Mouse (Mus musculus) MEL (cell line): ENCODE data around the gene Fryl. TPM values are rescaled to one million over a fixed set of nuclear protein-coding genes. Genes with fewer than 3 reads are reported as not detected.

Source experiments
- DNase-seq: peaks from one replicate; pipeline ENCODE4 v3.0.0; 2011; ENCODE audit warnings: low read depth, low spot score
- H3K27ac ChIP-seq: 2 replicates; pipeline ENCODE4 v1.5.1; 2012; ENCODE audit warnings: low read depth, mild to moderate bottlenecking, control low read depth, low read length, moderate library complexity; ENCODE audit not compliant: control insufficient read depth
- H3K27me3 ChIP-seq, 2 experiments: fragments of 150-350 bp in 1 of 2; sonication (generic) in 1 of 2; 2 replicates each; pipeline ENCODE4 v1.6.1; 2012; ENCODE audit warnings: low read length in 2 of 2, mild to moderate bottlenecking in 2 of 2, improper control_type of control experiment in 1 of 2, moderate library complexity in 1 of 2; ENCODE audit not compliant: insufficient read depth in 2 of 2, control insufficient read depth in 1 of 2
- H3K36me3 ChIP-seq, 2 experiments: 2 replicates each; pipeline ENCODE4 v1.6.1; 2012 to 2014; ENCODE audit warnings: low read length in 2 of 2, improper control_type of control experiment in 1 of 2, inconsistent platforms in 1 of 2, mild to moderate bottlenecking in 1 of 2; ENCODE audit not compliant: insufficient read depth in 2 of 2, control insufficient read depth in 1 of 2
- H3K4me1 ChIP-seq, 2 experiments: fragments of 150-350 bp in 1 of 2; sonication (generic) in 1 of 2; 2 replicates each; pipeline ENCODE4 v1.6.1; 2012; ENCODE audit warnings: low read length in 2 of 2, improper control_type of control experiment in 1 of 2, mild to moderate bottlenecking in 1 of 2; ENCODE audit not compliant: insufficient read depth in 2 of 2, control insufficient read depth in 1 of 2
- H3K4me3 ChIP-seq, 2 experiments: fragments of 150-350 bp in 1 of 2; sonication (generic) in 1 of 2; 2 replicates each; pipeline ENCODE4 v1.5.1; 2012; ENCODE audit warnings: low read depth in 2 of 2, low read length in 2 of 2, mild to moderate bottlenecking in 2 of 2, moderate library complexity in 2 of 2, control low read depth in 1 of 2, improper control_type of control experiment in 1 of 2; ENCODE audit not compliant: control insufficient read depth in 1 of 2, insufficient read depth in 1 of 2
- H3K79me2 ChIP-seq: 2 replicates; pipeline ENCODE4 v1.6.1; 2012; ENCODE audit warnings: mild to moderate bottlenecking, low read length, moderate library complexity; ENCODE audit not compliant: control insufficient read depth, poor library complexity, insufficient read depth
- H3K9ac ChIP-seq: 2 replicates; pipeline ENCODE4 v1.6.1; 2012; ENCODE audit warnings: low read depth, mild to moderate bottlenecking, control low read depth, low read length, moderate library complexity; ENCODE audit not compliant: control insufficient read depth, poor library complexity, severe bottlenecking
- H3K9me3 ChIP-seq: fragments of 150-350 bp; sonication (generic); replicated peaks from 2 replicates; pipeline ENCODE4 v1.6.1; 2012; ENCODE audit warnings: mild to moderate bottlenecking, low read length, improper control_type of control experiment, moderate library complexity; ENCODE audit not compliant: insufficient read depth
- CHD2 ChIP-seq: IDR thresholded peaks from 2 replicates; pipeline ENCODE4 v1.6.1; 2011; ENCODE audit warnings: low read length, improper control_type of control experiment
- CTCF ChIP-seq, 3 experiments: IDR thresholded peaks in 2 of 3; conservative IDR thresholded peaks in 1 of 3; 2 replicates each; pipeline ENCODE4 v1.5.1; 2011 to 2012; ENCODE audit warnings: low read length in 3 of 3, low read depth in 2 of 3, mild to moderate bottlenecking in 2 of 3, improper control_type of control experiment in 1 of 3, inconsistent platforms in 1 of 3, mixed read lengths in 1 of 3, moderate library complexity in 1 of 3; ENCODE audit not compliant: control insufficient read depth in 1 of 3, insufficient read depth in 1 of 3, poor library complexity in 1 of 3, severe bottlenecking in 1 of 3
- ELF1 ChIP-seq: IDR thresholded peaks from 2 replicates; pipeline ENCODE4 v1.6.1; 2014; ENCODE audit warnings: low read depth, mild to moderate bottlenecking, inconsistent platforms, low read length, improper control_type of control experiment, moderate library complexity
- EP300 ChIP-seq, 2 experiments: IDR thresholded peaks; 2 replicates each; pipeline ENCODE4 v1.6.1; 2011; ENCODE audit warnings: improper control_type of control experiment in 2 of 2, low read length in 2 of 2, low read depth in 1 of 2, mild to moderate bottlenecking in 1 of 2
- ETS1 ChIP-seq: IDR thresholded peaks from 2 replicates; pipeline ENCODE4 v1.6.1; 2012; ENCODE audit warnings: low read depth, mild to moderate bottlenecking, inconsistent platforms, low read length, improper control_type of control experiment, moderate library complexity
- GATA1 ChIP-seq: IDR thresholded peaks from 2 replicates; pipeline ENCODE4 v1.6.1; 2011; ENCODE audit warnings: low read depth, low read length, improper control_type of control experiment
- JUND ChIP-seq: IDR thresholded peaks from 2 replicates; pipeline ENCODE4 v1.6.1; 2011; ENCODE audit warnings: low read depth, mild to moderate bottlenecking, improper control_type of control experiment, low read length
- KAT2A ChIP-seq: conservative IDR thresholded peaks from 2 replicates; pipeline ENCODE4 v1.6.1; 2012; ENCODE audit warnings: low read depth, low read length, improper control_type of control experiment, inconsistent platforms
- MAX ChIP-seq: IDR thresholded peaks from 2 replicates; pipeline ENCODE4 v1.6.1; 2011; ENCODE audit warnings: low read length, improper control_type of control experiment
- MAZ ChIP-seq: IDR thresholded peaks from 2 replicates; pipeline ENCODE4 v1.6.1; 2012; ENCODE audit warnings: low read depth, mild to moderate bottlenecking, inconsistent platforms, low read length, improper control_type of control experiment
- MEF2A ChIP-seq: IDR thresholded peaks from 2 replicates; pipeline ENCODE4 v1.6.1; 2014; ENCODE audit warnings: low read depth, mild to moderate bottlenecking, inconsistent platforms, low read length, improper control_type of control experiment; ENCODE audit not compliant: poor library complexity, insufficient replicate concordance, severe bottlenecking; ENCODE audit errors: extremely low read depth
- MYB ChIP-seq: IDR thresholded peaks from 2 replicates; pipeline ENCODE4 v1.6.1; 2011; ENCODE audit warnings: mild to moderate bottlenecking, low read depth, low read length, improper control_type of control experiment
- MYC ChIP-seq: IDR thresholded peaks from 2 replicates; pipeline ENCODE4 v1.6.1; 2011; ENCODE audit warnings: low read depth, mild to moderate bottlenecking, low read length, improper control_type of control experiment, moderate library complexity
- POLR2A ChIP-seq, 2 experiments: IDR thresholded peaks; 2 replicates each; pipeline ENCODE4 v1.6.1; 2011 to 2012; ENCODE audit warnings: low read length in 2 of 2, mild to moderate bottlenecking in 2 of 2, control low read depth in 1 of 2, improper control_type of control experiment in 1 of 2, low read depth in 1 of 2, moderate library complexity in 1 of 2; ENCODE audit not compliant: control insufficient read depth in 1 of 2, insufficient read depth in 1 of 2, poor library complexity in 1 of 2
- POLR2AphosphoS2 ChIP-seq: IDR thresholded peaks from 2 replicates; pipeline ENCODE4 v1.6.1; 2011; ENCODE audit warnings: low read length, improper control_type of control experiment
- RCOR1 ChIP-seq: IDR thresholded peaks from 2 replicates; pipeline ENCODE4 v1.6.1; 2012; ENCODE audit warnings: low read depth, mild to moderate bottlenecking, inconsistent platforms, low read length, improper control_type of control experiment
- SIN3A ChIP-seq: IDR thresholded peaks from 2 replicates; pipeline ENCODE4 v1.6.1; 2012; ENCODE audit warnings: low read length, improper control_type of control experiment, inconsistent platforms
- SMC3 ChIP-seq: IDR thresholded peaks from 2 replicates; pipeline ENCODE4 v1.6.1; 2011; ENCODE audit warnings: low read depth, low read length, improper control_type of control experiment
- TAL1 ChIP-seq: IDR thresholded peaks from 2 replicates; pipeline ENCODE4 v1.6.1; 2012; ENCODE audit warnings: mild to moderate bottlenecking, inconsistent platforms, low read length, moderate library complexity, mixed read lengths
- TBP ChIP-seq: IDR thresholded peaks from 2 replicates; pipeline ENCODE4 v1.8.0; 2011; ENCODE audit warnings: low read depth, low read length, improper control_type of control experiment
- TCF12 ChIP-seq: IDR thresholded peaks from 2 replicates; pipeline ENCODE4 v1.6.1; 2014; ENCODE audit warnings: low read depth, mild to moderate bottlenecking, inconsistent platforms, low read length, improper control_type of control experiment, moderate library complexity
- USF1 ChIP-seq: IDR thresholded peaks from 2 replicates; pipeline ENCODE4 v1.6.1; 2014; ENCODE audit warnings: low read depth, mild to moderate bottlenecking, inconsistent platforms, low read length, improper control_type of control experiment, moderate library complexity
- USF2 ChIP-seq, 2 experiments: IDR thresholded peaks; 2 replicates each; pipeline ENCODE4 v1.6.1; 2011 to 2012; ENCODE audit warnings: improper control_type of control experiment in 2 of 2, low read length in 2 of 2, borderline replicate concordance in 1 of 2, inconsistent platforms in 1 of 2, low read depth in 1 of 2, mild to moderate bottlenecking in 1 of 2; ENCODE audit not compliant: insufficient read depth in 1 of 2
- ZMIZ1 ChIP-seq: IDR thresholded peaks from 2 replicates; pipeline ENCODE4 v1.6.1; 2012; ENCODE audit warnings: low read depth, mild to moderate bottlenecking, inconsistent platforms, low read length, improper control_type of control experiment, moderate library complexity
- ZNF384 ChIP-seq: IDR thresholded peaks from 2 replicates; pipeline ENCODE4 v1.6.1; 2012; ENCODE audit warnings: low read depth, mild to moderate bottlenecking, inconsistent platforms, low read length, improper control_type of control experiment
- polyA plus RNA-seq, 2 experiments: library from polyadenylated mRNA; stranded (reverse) in 1 of 2; unstranded in 1 of 2; fragments of >175 nt in 1 of 2; fragments of >200 nt in 1 of 2; gene quantifications; 2 replicates each; pipeline versions ENCODE4 v1.2.1 to v1.2.4; 2012; ENCODE audit warnings: low replicate concordance in 2 of 2, low read depth in 1 of 2; ENCODE audit not compliant: insufficient read length in 2 of 2, insufficient read depth in 1 of 2, missing spikeins in 1 of 2
- total RNA-seq: library from RNA; depleted of rRNA; stranded (reverse); fragments of 300-350 nt; gene quantifications from 2 replicates; pipeline ENCODE4 v1.2.3, GENCODE M21; 2012

Fryl gene
- total and polyA plus RNA-seq, 3 experiments: 18.8 to 188 (median 39.7) TPM

GRCm38 (mm10) chr5:73231835-73232234, 24.6 kb downstream of the Fryl start:
- no peak overlapping the region for H3K4me3 ChIP-seq
- DNase-seq: peak; percentile 80
- peaks cover 32 to 48% of the 10 kb centered on the region in 2 experiments for H3K4me1 ChIP-seq
- H3K27me3 ChIP-seq: no peaks in the 10 kb centered on the region
- H3K79me2 ChIP-seq: peaks cover 25% of the 10 kb centered on the region
- no peak overlapping the region; the same call in 1 of the 2 replicates for H3K9ac ChIP-seq
- peaks cover 0 to 44% of the 10 kb centered on the region in 2 experiments; a peak in 3 of 4 replicates for H3K36me3 ChIP-seq
- H3K27ac ChIP-seq: peak overlapping the region; percentile 44
- no peaks in the 10 kb centered on the region for H3K9me3 ChIP-seq
- peak; percentile 64; the same call in 1 of the 2 replicates for TF ChIP-seq RCOR1
- peak; percentile 79 for TF ChIP-seq ETS1
- TF ChIP-seq SMC3: 0 out of 2 replicates have a peak, but pooled peaks have one; percentile 6
- TF ChIP-seq CTCF (IDR thresholded peaks at IDR 0.05 in 2 of 3, conservative IDR thresholded peaks at IDR 0.05 in 1 of 3; ENCODE audit: control insufficient read depth in 1 of 3, insufficient read depth in 1 of 3, low read depth in 2 of 3, low read length in 3 of 3, poor library complexity in 1 of 3, severe bottlenecking in 1 of 3): no peak
- peak; percentile 57; the same call in 1 of the 2 replicates for TF ChIP-seq MAX
- TF ChIP-seq SIN3A: peak; percentile 52; the same call in 1 of the 2 replicates
- peak; percentile 80 for TF ChIP-seq GATA1
- TF ChIP-seq TCF12: peak; percentile 73
- TF ChIP-seq TBP: no peak
- no peak for TF ChIP-seq POLR2AphosphoS2
- TF ChIP-seq TAL1: no peak
- 0 out of 2 replicates have a peak, but pooled peaks have one; percentile 33 for TF ChIP-seq MYC
- TF ChIP-seq POLR2A (IDR thresholded peaks at IDR 0.05; ENCODE audit: control insufficient read depth in 1 of 2, insufficient read depth in 1 of 2, low read depth in 1 of 2, low read length in 2 of 2, poor library complexity in 1 of 2): no peak
- peak; percentile 57; the same call in 1 of the 2 replicates for TF ChIP-seq MAZ
- no peak for TF ChIP-seq ZNF384
- no peak for TF ChIP-seq CHD2
- no peak for TF ChIP-seq JUND
- no peak for TF ChIP-seq USF2 (IDR thresholded peaks at IDR 0.05; ENCODE audit: borderline replicate concordance in 1 of 2, insufficient read depth in 1 of 2, low read depth in 1 of 2, low read length in 2 of 2)
- no peak for TF ChIP-seq KAT2A
- TF ChIP-seq MYB: 0 out of 2 replicates have a peak, but pooled peaks have one; percentile 13
- TF ChIP-seq ELF1: 0 out of 2 replicates have a peak, but pooled peaks have one; percentile 44
- peak; percentile 89; the same call in 1 of the 2 replicates for TF ChIP-seq MEF2A
- TF ChIP-seq ZMIZ1: no peak
- peak; percentile 74 to 78 for TF ChIP-seq EP300 (IDR thresholded peaks at IDR 0.05; ENCODE audit: low read depth in 1 of 2, low read length in 2 of 2)
- no peak for TF ChIP-seq USF1
